Mouse (Mus musculus) olfactory bulb, adult 2 months (tissue): Measurements from ENCODE around the gene Apobec3.

ENCODE experiments used
- CTCF ChIP-seq: fragments of 200-500 bp; IDR thresholded peaks from 2 replicates; pipeline ENCODE4 v1.5.1; 2012; ENCODE audit warnings: low read depth, mild to moderate bottlenecking, low read length, moderate library complexity; ENCODE audit not compliant: insufficient read depth
- POLR2A ChIP-seq: fragments of 200-500 bp; IDR thresholded peaks from 2 replicates; pipeline ENCODE4 v1.6.1; 2012; ENCODE audit warnings: mild to moderate bottlenecking, low read depth, low read length, moderate library complexity; ENCODE audit not compliant: insufficient read depth

DNA sequence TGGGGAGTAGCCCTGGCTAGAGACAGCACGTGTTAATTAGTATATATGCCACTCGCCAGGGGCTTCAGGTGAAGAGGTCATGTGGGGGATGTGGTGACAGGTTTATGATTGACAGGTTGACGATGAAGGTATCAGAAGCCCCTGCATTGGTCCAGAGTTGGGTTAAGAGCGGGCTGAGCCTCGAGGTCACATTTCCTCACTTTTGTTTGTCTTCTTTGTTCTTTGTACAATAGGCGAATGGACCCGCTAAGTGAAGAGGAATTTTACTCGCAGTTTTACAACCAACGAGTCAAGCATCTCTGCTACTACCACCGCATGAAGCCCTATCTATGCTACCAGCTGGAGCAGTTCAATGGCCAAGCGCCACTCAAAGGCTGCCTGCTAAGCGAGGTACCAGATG is 13.8 kb downstream of the Apobec3 start:
- TF ChIP-seq POLR2A (no peak), CTCF (no peak)
